Mouse (Mus musculus) stomach, embryonic 14.5 days (tissue): ENCODE measurements around the gene Stard10. TPM values are rescaled to one million over a fixed set of nuclear protein-coding genes. Genes with fewer than 3 reads are reported as not detected.

ENCODE experiments used
- ATAC-seq: fragments of 200-750 bp; cut with Nextera tagmentation; 2 replicates; pipeline ENCODE4 v1.8.0; 2017; ENCODE audit warnings: low read depth, moderate TSS enrichment; ENCODE audit not compliant: insufficient number of reproducible peaks, insufficient read depth, low FRiP score
- H3K27ac ChIP-seq: fragments of 300-500 bp; sonication (generic); 2 replicates; pipeline ENCODE4 v1.5.1; 2014; ENCODE audit warnings: mild to moderate bottlenecking, low read length, moderate library complexity, mixed read lengths
- H3K27me3 ChIP-seq: fragments of 300-500 bp; sonication (generic); 2 replicates; pipeline ENCODE4 v1.6.1; 2014; ENCODE audit warnings: low read length, control low read depth, mixed read lengths; ENCODE audit not compliant: control insufficient read depth, insufficient read depth
- H3K36me3 ChIP-seq: fragments of 300-500 bp; sonication (generic); 2 replicates; pipeline ENCODE4 v1.6.1; 2014; ENCODE audit warnings: mild to moderate bottlenecking, control low read depth, low read length, moderate library complexity, mixed read lengths; ENCODE audit not compliant: control insufficient read depth, insufficient read depth
- H3K4me1 ChIP-seq: fragments of 300-500 bp; sonication (generic); 2 replicates; pipeline ENCODE4 v1.6.1; 2014; ENCODE audit warnings: low read length, control low read depth, mixed read lengths; ENCODE audit not compliant: control insufficient read depth, insufficient read depth
- H3K4me2 ChIP-seq: fragments of 300-500 bp; sonication (generic); replicated peaks from 2 replicates; pipeline ENCODE4 v1.6.1; 2014; ENCODE audit warnings: low read depth, low read length, control low read depth
- H3K4me3 ChIP-seq: fragments of 300-500 bp; sonication (generic); 2 replicates; pipeline ENCODE4 v1.5.1; 2014; ENCODE audit warnings: low read depth, low read length, control low read depth
- H3K9ac ChIP-seq: fragments of 300-500 bp; sonication (generic); replicated peaks from 2 replicates; pipeline ENCODE4 v1.6.1; 2014; ENCODE audit warnings: low read depth, mild to moderate bottlenecking, control low read depth, low read length, moderate library complexity, mixed read lengths
- H3K9me3 ChIP-seq: fragments of 300-500 bp; sonication (generic); 2 replicates; pipeline ENCODE4 v1.6.1; 2016; ENCODE audit warnings: low read depth, low read length, control low read depth; ENCODE audit not compliant: control insufficient read depth
- WGBS: fragments of 180-500 bp; shearing (Covaris S2); extraction: QIAGEN DNeasy Blood & Tissue Kit; methylation state at CpG from one replicate; pipeline ENCODE4 v1.1.7; 2014; 5-methylcytosine and 5-hydroxymethylcytosine counted together
- polyA plus RNA-seq: library from polyadenylated mRNA; unstranded; fragments of >200 nt; fragmentation: Nextera tagmentation; extraction: Ambion mirVana; gene quantifications from 2 replicates; pipeline ENCODE4 v1.2.1, GENCODE M21; 2014

The Stard10 gene
- polyA plus RNA-seq, 1 experiment from 2014 or later: 123 TPM

DNA sequence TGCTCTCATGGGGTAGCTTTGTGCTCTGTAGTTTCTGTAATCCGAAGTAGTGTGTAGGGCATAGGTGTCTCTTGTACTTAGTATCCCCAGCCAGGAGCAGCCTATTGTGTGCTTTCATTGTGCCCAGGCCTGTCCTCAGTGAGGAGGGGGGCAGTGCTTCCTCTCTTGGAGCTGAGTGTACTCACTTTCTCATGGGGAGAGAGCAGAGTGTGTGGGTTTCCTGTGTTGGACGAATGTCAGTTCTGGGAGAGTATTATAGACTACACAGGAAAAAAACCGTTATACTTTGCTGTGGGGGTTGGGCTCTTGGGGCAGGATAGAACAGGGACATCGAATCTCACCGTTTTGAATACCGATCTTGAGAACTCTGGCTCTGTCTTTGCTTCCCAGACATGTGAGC lies 24.5 kb downstream of the Stard10 start:
- Histone ChIP-seq H3K4me2 (no peak overlapping the region), H3K36me3 (peaks cover 4% of the 10 kb centered on the region; the same call in 1 of the 2 replicates), H3K4me1 (no peaks in the 10 kb centered on the region), H3K4me3 (no peak overlapping the region), H3K9ac (no peak overlapping the region), H3K9me3 (no peaks in the 10 kb centered on the region), H3K27ac (no peak overlapping the region), H3K27me3 (no peaks in the 10 kb centered on the region)
- no peak for ATAC-seq
- WGBS: 57% methylated on average over 6 of the region's 6 CpGs

- H3K36me3 ChIP-seq: peaks cover 4% of the 10 kb centered on the region; the same call in 1 of the 2 replicates
- no peak overlapping the region for H3K27ac ChIP-seq
- no peak overlapping the region for H3K4me2 ChIP-seq
- H3K4me1 ChIP-seq: 0 out of 2 replicates have a peak, but pooled peaks cover 6% of the 10 kb centered on the region
- 72% methylated on average over 7 of the region's 7 CpGs for WGBS
- no peak overlapping the region for H3K4me3 ChIP-seq
- no peak for ATAC-seq
- H3K9ac ChIP-seq: no peak overlapping the region
- H3K9me3 ChIP-seq: no peaks in the 10 kb centered on the region
- H3K27me3 ChIP-seq: no peaks in the 10 kb centered on the region
These were observed 26.2 kb downstream of the Stard10 start for GRCm38 (mm10) chr7:101343135-101343534.

GRCm38 (mm10) chr7:101344892-101345291 lies 28.0 kb downstream of the Stard10 start:
- Histone ChIP-seq H3K27me3 (no peaks in the 10 kb centered on the region), H3K9ac (no peak overlapping the region), H3K4me1 (peaks cover 12% of the 10 kb centered on the region; the same call in 1 of the 2 replicates), H3K36me3 (peaks cover 4% of the 10 kb centered on the region; the same call in 1 of the 2 replicates), H3K9me3 (no peaks in the 10 kb centered on the region), H3K4me2 (no peak overlapping the region), H3K4me3 (no peak overlapping the region), H3K27ac (no peak overlapping the region)
- WGBS: 55% methylated on average over 4 of the region's 4 CpGs
- ATAC-seq: no peak

DNA sequence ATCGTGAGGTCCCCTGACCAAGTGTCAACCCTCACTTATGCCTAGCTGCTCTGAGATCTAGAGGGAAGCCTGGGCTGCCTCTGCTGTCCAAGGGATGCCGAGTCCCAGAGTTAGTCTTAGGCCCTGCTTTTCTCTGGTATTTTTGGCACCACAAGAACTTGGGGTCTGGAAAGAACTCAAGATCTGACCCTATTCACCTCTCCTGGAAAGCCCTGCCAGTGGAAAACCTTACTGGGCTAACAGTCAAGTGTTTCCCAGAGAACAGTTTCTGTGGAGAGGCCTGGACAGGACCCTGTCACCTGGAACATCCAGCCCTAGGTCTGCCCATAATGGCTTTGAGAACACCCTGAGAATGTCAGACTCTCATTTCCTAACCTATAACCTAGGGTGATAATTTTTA lies 30.1 kb downstream of the Stard10 start:
- H3K36me3 ChIP-seq: peaks cover 4% of the 10 kb centered on the region; the same call in 1 of the 2 replicates
- peaks cover 12% of the 10 kb centered on the region; the same call in 1 of the 2 replicates for H3K4me1 ChIP-seq
- H3K9ac ChIP-seq: no peak overlapping the region
- no peaks in the 10 kb centered on the region for H3K27me3 ChIP-seq
- H3K4me2 ChIP-seq: 0 out of 2 replicates have a peak overlapping the region, but pooled peaks have one; percentile 98
- ATAC-seq: no peak
- H3K27ac ChIP-seq: no peak overlapping the region
- H3K4me3 ChIP-seq: no peak overlapping the region
- WGBS: 78% methylated on average over 2 of the region's 2 CpGs
- H3K9me3 ChIP-seq: no peaks in the 10 kb centered on the region

GRCm38 (mm10) chr7:101347767-101348270 lies 30.9 kb downstream of the Stard10 start, which contains the start of gene Arap1:
Gene Arap1 (plus strand): TSS chr7:101348067.
- H3K4me1 ChIP-seq: peaks cover 12% of the 10 kb centered on the region; the same call in 1 of the 2 replicates
- peak within 1 kb of the TSS; percentile 98 for H3K4me2 ChIP-seq
- H3K4me3 ChIP-seq: peak within 1 kb of the TSS; percentile 56
- peaks cover 4% of the 10 kb centered on the region; the same call in 1 of the 2 replicates for H3K36me3 ChIP-seq
- ATAC-seq: peak; percentile 70
- H3K9ac ChIP-seq: peak within 1 kb of the TSS; percentile 18; the same call in 1 of the 2 replicates
- WGBS: under 1% methylated on average over 34 of the region's 35 CpGs
- no peak within 1 kb of the TSS for H3K27ac ChIP-seq
- H3K9me3 ChIP-seq: no peaks in the 10 kb centered on the region
- no peaks in the 10 kb centered on the region for H3K27me3 ChIP-seq

- no peak for ATAC-seq
- peak overlapping the region; percentile 18; the same call in 1 of the 2 replicates for H3K9ac ChIP-seq
- WGBS: 6% methylated on average over 13 of the region's 13 CpGs
These were observed 31.4 kb downstream of the Stard10 start for GRCm38 (mm10) chr7:101348312-101348711.

DNA sequence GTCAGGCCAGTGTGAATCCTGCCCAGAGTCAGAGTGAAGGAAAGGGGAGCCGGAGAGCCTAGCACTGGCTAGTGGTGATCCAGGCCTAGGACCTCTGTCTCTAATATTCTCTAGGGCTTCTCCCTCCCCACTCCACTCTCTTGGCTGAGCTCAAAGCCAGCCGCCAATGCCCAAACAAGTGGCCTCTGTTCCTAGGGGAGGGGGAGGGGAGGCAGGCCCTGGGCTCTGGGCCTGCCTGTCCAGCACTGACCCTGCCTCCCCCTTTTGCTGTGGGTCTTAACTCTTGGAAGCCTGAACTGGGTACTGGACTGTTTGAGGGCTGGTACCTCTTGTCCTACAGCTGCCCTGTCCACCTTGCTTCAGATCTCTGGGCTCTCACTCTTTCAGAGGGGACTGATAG lies 33.0 kb downstream of the Stard10 start:
- no peak overlapping the region for H3K4me2 ChIP-seq
- no peak overlapping the region for H3K27ac ChIP-seq

More at GRCm38 (mm10) chr7:101348312-101348711, 31.4 kb downstream of the Stard10 start:
- Histone ChIP-seq H3K4me1 (peaks cover 12% of the 10 kb centered on the region; the same call in 1 of the 2 replicates), H3K4me2 (peak overlapping the region; percentile 98), H3K4me3 (peak overlapping the region; percentile 56), H3K9me3 (no peaks in the 10 kb centered on the region), H3K36me3 (peaks cover 4% of the 10 kb centered on the region; the same call in 1 of the 2 replicates), H3K27me3 (no peaks in the 10 kb centered on the region), H3K27ac (no peak overlapping the region)

GRCm38 (mm10) chr7:101352404-101352803 lies 35.5 kb downstream of the Stard10 start:
- WGBS: 83% methylated on average over 4 of the region's 4 CpGs
- no peak for ATAC-seq

More for the DNA sequence above, 33.0 kb downstream of the Stard10 start:
- no peaks in the 10 kb centered on the region for H3K9me3 ChIP-seq
- ATAC-seq: no peak
- no peak overlapping the region for H3K9ac ChIP-seq
- peaks cover 4% of the 10 kb centered on the region; the same call in 1 of the 2 replicates for H3K36me3 ChIP-seq
- no peak overlapping the region for H3K4me3 ChIP-seq
- H3K4me1 ChIP-seq: peaks cover 12% of the 10 kb centered on the region; the same call in 1 of the 2 replicates
- no peaks in the 10 kb centered on the region for H3K27me3 ChIP-seq
- 52% methylated on average over 2 of the region's 2 CpGs for WGBS

More at GRCm38 (mm10) chr7:101352404-101352803, 35.5 kb downstream of the Stard10 start:
- Histone ChIP-seq H3K4me2 (no peak overlapping the region), H3K9me3 (no peaks in the 10 kb centered on the region), H3K4me1 (peaks cover 7% of the 10 kb centered on the region; the same call in 1 of the 2 replicates), H3K27me3 (no peaks in the 10 kb centered on the region), H3K36me3 (no peaks in the 10 kb centered on the region), H3K9ac (no peak overlapping the region), H3K4me3 (no peak overlapping the region), H3K27ac (no peak overlapping the region)
